Mouse (Mus musculus) stomach, embryonic 16.5 days (tissue): ENCODE results near the gene Acot11. TPM values are rescaled to one million over a fixed set of nuclear protein-coding genes. Genes with fewer than 3 reads are reported as not detected.
A peak's percentile ranks its signal among the peaks of the same experiment; 100 is the strongest.
"Not testable (repeated sequence)": the region's sequence is repeated elsewhere in the genome, so short reads cannot be mapped to it uniquely, and the experiment has no call there.

Source experiments
- ATAC-seq: fragments of 200-750 bp; cut with Nextera tagmentation; 2 replicates; pipeline ENCODE4 v1.8.0; 2017; ENCODE audit warnings: moderate number of reproducible peaks, moderate TSS enrichment; ENCODE audit not compliant: insufficient read depth, low FRiP score
- H3K27ac ChIP-seq: fragments of 300-500 bp; sonication (generic); 2 replicates; pipeline ENCODE4 v1.5.1; 2014; ENCODE audit warnings: low read length
- H3K27me3 ChIP-seq: fragments of 300-500 bp; sonication (generic); 2 replicates; pipeline ENCODE4 v1.6.1; 2014; ENCODE audit warnings: low read length, control low read depth, mixed read lengths; ENCODE audit not compliant: control insufficient read depth, insufficient read depth
- H3K36me3 ChIP-seq: fragments of 300-500 bp; sonication (generic); 2 replicates; pipeline ENCODE4 v1.6.1; 2014; ENCODE audit warnings: low read length; ENCODE audit not compliant: control insufficient read depth, insufficient read depth
- H3K4me1 ChIP-seq: fragments of 300-500 bp; sonication (generic); 2 replicates; pipeline ENCODE4 v1.6.1; 2014; ENCODE audit warnings: low read length, control low read depth, mixed read lengths; ENCODE audit not compliant: control insufficient read depth, insufficient read depth
- H3K4me2 ChIP-seq: fragments of 300-500 bp; sonication (generic); 2 replicates; pipeline ENCODE4 v1.6.1; 2014; ENCODE audit warnings: low read depth, low read length, mixed read lengths
- H3K4me3 ChIP-seq: fragments of 300-500 bp; sonication (generic); replicated peaks from 2 replicates; pipeline ENCODE4 v1.5.1; 2014; ENCODE audit warnings: mild to moderate bottlenecking, low read length
- H3K9ac ChIP-seq: fragments of 300-500 bp; sonication (generic); 2 replicates; pipeline ENCODE4 v1.6.1; 2014; ENCODE audit warnings: low read length
- H3K9me3 ChIP-seq: fragments of 300-500 bp; sonication (generic); replicated peaks from 2 replicates; pipeline ENCODE4 v1.6.1; 2016; ENCODE audit warnings: low read length, control low read depth; ENCODE audit not compliant: control insufficient read depth
- WGBS: fragments of 180-500 bp; shearing (Covaris S2); extraction: QIAGEN DNeasy Blood & Tissue Kit; methylation state at CpG from one replicate; pipeline ENCODE4 v1.1.7; 2014; 5-methylcytosine and 5-hydroxymethylcytosine counted together
- polyA plus RNA-seq: library from polyadenylated mRNA; unstranded; fragments of >200 nt; fragmentation: Nextera tagmentation; extraction: Ambion mirVana; gene quantifications from 2 replicates; pipeline ENCODE4 v1.2.1, GENCODE M21; 2015

Acot11 gene
- polyA plus RNA-seq, 1 experiment from 2014 or later = 7.9 TPM

- Histone ChIP-seq H3K36me3 (no peaks in the 10 kb centered on the region), H3K9ac (no peak overlapping the region), H3K27me3 (no peaks in the 10 kb centered on the region), H3K4me1 (no peaks in the 10 kb centered on the region), H3K4me3 (no peak overlapping the region), H3K4me2 (no peak overlapping the region), H3K27ac (no peak overlapping the region), H3K9me3 (no peaks in the 10 kb centered on the region)
- WGBS = 75% methylated on average over 1 of the region's 1 CpGs
- ATAC-seq = no peak
Measured at GRCm38 (mm10) chr4:106772558-106772957, 32.2 kb downstream of the Acot11 start.

- WGBS = 78% methylated on average over 2 of the region's 2 CpGs
- Histone ChIP-seq H3K27ac (no peak overlapping the region), H3K36me3 (no peaks in the 10 kb centered on the region), H3K27me3 (no peaks in the 10 kb centered on the region), H3K4me1 (no peaks in the 10 kb centered on the region), H3K4me3 (no peak overlapping the region), H3K9ac (no peak overlapping the region), H3K4me2 (no peak overlapping the region), H3K9me3 (no peaks in the 10 kb centered on the region)
- ATAC-seq = no peak
Measured at GRCm38 (mm10) chr4:106769306-106769705, 35.5 kb downstream of the Acot11 start.

DNA sequence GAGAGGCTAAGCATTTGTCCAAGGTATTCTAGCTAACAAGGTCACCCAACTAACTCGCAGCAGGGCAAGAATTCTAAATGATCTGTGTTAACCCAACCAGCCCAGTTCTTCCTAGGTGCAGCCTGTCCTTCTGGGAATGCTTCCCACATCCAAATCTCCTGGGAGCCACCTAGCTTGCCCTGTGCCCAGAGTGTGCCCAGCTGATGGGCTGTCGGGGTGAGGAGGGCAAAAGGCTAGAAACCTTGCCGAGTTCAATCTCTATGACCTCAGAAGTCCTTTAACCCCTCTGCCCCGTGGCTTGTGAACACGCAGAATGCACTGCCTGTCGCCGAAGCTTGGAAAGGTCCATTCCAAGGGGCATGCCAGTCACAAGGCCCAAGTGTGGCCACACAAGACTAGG, 40.6 kb downstream of the Acot11 start:
- Histone ChIP-seq H3K4me1 (no peaks in the 10 kb centered on the region), H3K36me3 (0 out of 2 replicates have a peak, but pooled peaks cover 3% of the 10 kb centered on the region), H3K9ac (no peak overlapping the region), H3K9me3 (no peaks in the 10 kb centered on the region), H3K27me3 (no peaks in the 10 kb centered on the region), H3K4me3 (no peak overlapping the region), H3K27ac (no peak overlapping the region), H3K4me2 (no peak overlapping the region)
- no peak for ATAC-seq
- WGBS = 74% methylated on average over 7 of the region's 7 CpGs

GRCm38 (mm10) chr4:106751726-106752125, 53.1 kb downstream of the Acot11 start:
- no peak for ATAC-seq
- H3K36me3 ChIP-seq = 0 out of 2 replicates have a peak, but pooled peaks cover 3% of the 10 kb centered on the region
- WGBS = 92% methylated on average over 6 of the region's 6 CpGs
- peaks cover 5% of the 10 kb centered on the region; the same call in 1 of the 2 replicates for H3K4me1 ChIP-seq
- H3K4me2 ChIP-seq = no peak overlapping the region
- H3K4me3 ChIP-seq = no peak overlapping the region
- no peak overlapping the region for H3K9ac ChIP-seq
- H3K27ac ChIP-seq = no peak overlapping the region
- no peaks in the 10 kb centered on the region for H3K9me3 ChIP-seq
- H3K27me3 ChIP-seq = no peaks in the 10 kb centered on the region

DNA sequence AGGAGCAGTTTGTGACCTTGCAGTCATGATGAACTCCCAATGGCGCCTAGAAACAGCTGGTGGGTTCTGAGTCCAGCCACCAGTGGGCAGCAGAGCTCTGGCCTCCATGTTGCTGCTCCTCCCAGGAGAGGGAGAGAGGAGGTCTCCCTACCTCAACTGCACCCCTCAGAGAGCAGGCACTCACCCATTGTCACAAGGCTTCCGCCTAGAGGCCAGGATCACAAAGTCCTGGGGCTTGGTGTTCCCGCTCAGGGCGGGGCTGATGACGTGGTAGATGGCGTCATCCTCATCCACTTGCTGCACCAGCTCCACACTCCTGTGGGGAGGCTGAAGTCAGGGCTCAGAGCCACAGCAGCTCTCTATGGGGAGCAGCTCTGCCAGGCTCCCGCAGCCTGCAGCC, 55.1 kb downstream of the Acot11 start:
- H3K9me3 ChIP-seq = no peaks in the 10 kb centered on the region
- peaks cover 5% of the 10 kb centered on the region; the same call in 1 of the 2 replicates for H3K4me1 ChIP-seq
- 0 out of 2 replicates have a peak, but pooled peaks cover 3% of the 10 kb centered on the region for H3K36me3 ChIP-seq
- no peaks in the 10 kb centered on the region for H3K27me3 ChIP-seq
- ATAC-seq = peak; percentile 76
- no peak overlapping the region for H3K27ac ChIP-seq
- peak overlapping the region; percentile 37 for H3K4me2 ChIP-seq
- H3K9ac ChIP-seq = peak overlapping the region; percentile 33; the same call in 1 of the 2 replicates
- peak overlapping the region; percentile 18; the same call in 1 of the 2 replicates for H3K4me3 ChIP-seq
- WGBS = 9% methylated on average over 7 of the region's 7 CpGs

- H3K27ac ChIP-seq = no peak overlapping the region
- WGBS = 92% methylated on average over 1 of the region's 1 CpGs
- no peak overlapping the region for H3K4me3 ChIP-seq
- no peaks in the 10 kb centered on the region for H3K9me3 ChIP-seq
- H3K4me1 ChIP-seq = peaks cover 5% of the 10 kb centered on the region; the same call in 1 of the 2 replicates
- H3K36me3 ChIP-seq = 0 out of 2 replicates have a peak, but pooled peaks cover 3% of the 10 kb centered on the region
- no peak overlapping the region for H3K4me2 ChIP-seq
- H3K9ac ChIP-seq = no peak overlapping the region
- ATAC-seq = no peak
- H3K27me3 ChIP-seq = no peaks in the 10 kb centered on the region
Measured at GRCm38 (mm10) chr4:106747001-106747580, 57.7 kb downstream of the Acot11 start.

DNA sequence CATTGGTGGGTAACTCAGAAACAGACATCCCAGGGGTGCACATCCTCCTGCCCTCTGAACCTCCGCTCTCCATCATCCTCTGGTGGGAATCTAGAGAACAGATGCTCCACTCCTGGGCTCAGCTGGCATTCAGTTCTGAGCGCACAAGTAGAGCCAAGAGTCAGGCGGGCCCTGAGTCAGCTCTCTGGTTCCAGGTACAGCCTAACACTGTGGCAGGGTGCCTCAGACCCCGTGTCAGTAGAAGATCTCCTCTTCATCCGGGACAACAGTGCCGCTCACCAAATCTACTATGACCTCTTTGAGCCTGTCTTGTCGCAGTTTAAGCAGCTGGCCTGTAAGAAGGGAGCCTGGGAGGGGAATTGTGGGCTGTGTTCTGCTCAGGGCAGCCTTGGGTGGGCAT, 58.9 kb downstream of the Acot11 start:
- Histone ChIP-seq H3K27ac (no peak overlapping the region), H3K9me3 (no peaks in the 10 kb centered on the region)

GRCm38 (mm10) chr4:106737904-106738303, 66.9 kb downstream of the Acot11 start:
- no peak overlapping the region for H3K27ac ChIP-seq
- no peak for ATAC-seq
- no peak overlapping the region for H3K4me2 ChIP-seq
- H3K4me1 ChIP-seq = no peaks in the 10 kb centered on the region
- no peak overlapping the region for H3K4me3 ChIP-seq
- H3K9ac ChIP-seq = no peak overlapping the region
- no peaks in the 10 kb centered on the region for H3K9me3 ChIP-seq
- no peaks in the 10 kb centered on the region for H3K27me3 ChIP-seq
- 58% methylated on average over 3 of the region's 3 CpGs for WGBS
- H3K36me3 ChIP-seq = no peaks in the 10 kb centered on the region

More for the DNA sequence above, 58.9 kb downstream of the Acot11 start:
- Histone ChIP-seq H3K27me3 (no peaks in the 10 kb centered on the region), H3K4me2 (no peak overlapping the region), H3K4me3 (no peak overlapping the region), H3K9ac (no peak overlapping the region), H3K36me3 (0 out of 2 replicates have a peak, but pooled peaks cover 3% of the 10 kb centered on the region), H3K4me1 (peaks cover 5% of the 10 kb centered on the region; the same call in 1 of the 2 replicates)
- 77% methylated on average over 7 of the region's 7 CpGs for WGBS
- no peak for ATAC-seq

- not testable (repeated sequence) for H3K4me3 ChIP-seq, H3K9ac ChIP-seq, H3K9me3 ChIP-seq, H3K27ac ChIP-seq, ATAC-seq, H3K36me3 ChIP-seq, H3K4me1 ChIP-seq, H3K27me3 ChIP-seq, H3K4me2 ChIP-seq
- 77% methylated on average over 1 of the region's 1 CpGs for WGBS
Measured at GRCm38 (mm10) chr4:106736884-106737283, 67.9 kb downstream of the Acot11 start.
